Mouse (Mus musculus) limb, embryonic 15.5 days (tissue): ENCODE results near the gene Gmppb. TPM values are rescaled to one million over a fixed set of nuclear protein-coding genes. Genes with fewer than 3 reads are reported as not detected.
A peak's percentile ranks its signal among the peaks of the same experiment; 100 is the strongest.

Experiments used
- ATAC-seq: fragments of 200-750 bp; cut with Nextera tagmentation; 2 replicates; pipeline ENCODE4 v1.8.0; 2017; ENCODE audit warnings: low read depth, moderate TSS enrichment; ENCODE audit not compliant: insufficient number of reproducible peaks, low FRiP score, low TSS enrichment
- H3K27ac ChIP-seq: fragments of 300-500 bp; sonication (generic); 2 replicates; pipeline ENCODE4 v1.5.1; 2015; ENCODE audit warnings: moderate library complexity, mild to moderate bottlenecking, inconsistent platforms
- H3K27me3 ChIP-seq: fragments of 300-500 bp; sonication (generic); 2 replicates; pipeline ENCODE4 v1.6.1; 2015; ENCODE audit warnings: inconsistent platforms
- H3K36me3 ChIP-seq: fragments of 300-500 bp; sonication (generic); 2 replicates; pipeline ENCODE4 v1.6.1; 2015; ENCODE audit warnings: inconsistent platforms
- H3K4me1 ChIP-seq: fragments of 300-500 bp; sonication (generic); 2 replicates; pipeline ENCODE4 v1.6.1; 2015; ENCODE audit warnings: inconsistent platforms
- H3K4me2 ChIP-seq: fragments of 300-500 bp; sonication (generic); 2 replicates; pipeline ENCODE4 v1.6.1; 2015; ENCODE audit warnings: mild to moderate bottlenecking, inconsistent platforms
- H3K4me3 ChIP-seq: fragments of 300-500 bp; sonication (generic); 2 replicates; pipeline ENCODE4 v1.5.1; 2015; ENCODE audit warnings: mild to moderate bottlenecking, inconsistent platforms
- H3K9ac ChIP-seq: fragments of 300-500 bp; sonication (generic); 2 replicates; pipeline ENCODE4 v1.6.1; 2015; ENCODE audit warnings: inconsistent platforms
- H3K9me3 ChIP-seq: fragments of 300-500 bp; sonication (generic); 2 replicates; pipeline ENCODE4 v1.6.1; 2016; ENCODE audit warnings: inconsistent platforms
- WGBS: fragments of 180-500 bp; shearing (Covaris S2); methylation state at CpG from one replicate; pipeline ENCODE4 v1.1.7; 2015; 5-methylcytosine and 5-hydroxymethylcytosine counted together
- microRNA-seq: library from miRNA; unstranded; fragments of <30 nt; microRNA quantifications from one replicate; pipeline ENCODE4, GENCODE M21; 2016
- polyA plus RNA-seq: library from polyadenylated mRNA; unstranded; fragments of >200 nt; fragmentation: Nextera tagmentation; extraction: Ambion mirVana; gene quantifications from 2 replicates; pipeline ENCODE4 v1.2.1, GENCODE M21; 2015

Gmppb gene
- polyA plus RNA-seq, 1 experiment from 2014 or later: 46.7 TPM

DNA sequence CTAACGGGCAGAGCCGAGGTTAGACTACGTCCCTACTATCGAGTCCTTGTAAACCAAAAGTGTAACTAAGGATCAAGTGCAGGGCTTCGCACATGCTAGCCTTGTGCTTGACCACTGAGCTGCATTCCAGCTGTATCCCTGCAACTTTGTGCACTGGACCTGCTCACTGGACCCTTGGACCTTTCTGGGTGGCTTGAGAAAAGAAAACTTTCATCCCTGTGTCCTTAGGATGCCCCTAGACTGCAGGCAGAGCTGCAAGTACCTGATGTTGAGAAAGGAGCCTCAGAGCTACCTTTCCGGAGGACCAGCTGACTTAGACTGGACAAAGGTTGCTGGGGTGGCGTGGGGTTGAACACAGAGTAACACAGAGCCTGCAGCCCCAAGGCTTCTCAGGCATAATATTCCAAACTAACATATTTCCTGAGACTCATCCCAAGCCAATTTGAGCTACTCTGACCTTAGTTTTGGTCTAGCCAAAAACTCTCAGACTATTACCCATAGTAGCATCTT lies 41.6 kb downstream of the Gmppb start:
- H3K9ac ChIP-seq: no peak overlapping the region
- peaks cover 19% of the 10 kb centered on the region for H3K4me1 ChIP-seq
- 92% methylated on average over 7 of the region's 7 CpGs for WGBS
- H3K4me2 ChIP-seq: no peak overlapping the region
- H3K27ac ChIP-seq: no peak overlapping the region
- no peak overlapping the region for H3K4me3 ChIP-seq
- H3K27me3 ChIP-seq: no peaks in the 10 kb centered on the region
- peaks cover 73% of the 10 kb centered on the region for H3K36me3 ChIP-seq
- H3K9me3 ChIP-seq: no peaks in the 10 kb centered on the region
- no peak for ATAC-seq

DNA sequence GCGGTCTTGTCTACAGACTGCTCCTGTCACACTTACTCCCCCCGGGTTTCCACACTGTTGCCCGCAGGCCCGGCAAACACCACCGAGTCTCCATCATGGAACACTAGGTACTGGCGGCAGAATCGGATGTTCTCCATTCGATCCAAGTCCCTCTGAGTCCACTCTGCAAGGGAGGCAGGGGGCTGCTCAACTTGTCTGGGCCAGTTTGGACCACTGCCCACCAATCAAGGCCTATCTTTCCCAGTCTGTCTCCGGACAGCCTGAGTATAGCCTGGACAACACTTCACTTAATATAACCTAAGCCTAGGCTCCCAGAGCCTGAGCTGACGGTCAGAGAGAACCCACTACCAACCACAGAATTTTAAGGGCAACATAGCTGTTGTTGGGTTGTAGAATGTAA lies 44.5 kb downstream of the Gmppb start:
- ATAC-seq: no peak
- no peak overlapping the region for H3K9ac ChIP-seq
- no peaks in the 10 kb centered on the region for H3K9me3 ChIP-seq
- peak overlapping the region; percentile 66 for H3K4me3 ChIP-seq
- H3K27me3 ChIP-seq: no peaks in the 10 kb centered on the region
- H3K36me3 ChIP-seq: peaks cover 44% of the 10 kb centered on the region
- H3K4me2 ChIP-seq: peak overlapping the region; percentile 98
- peaks cover 28% of the 10 kb centered on the region for H3K4me1 ChIP-seq
- 74% methylated on average over 10 of the region's 10 CpGs for WGBS
- peak overlapping the region; percentile 86 for H3K27ac ChIP-seq

DNA sequence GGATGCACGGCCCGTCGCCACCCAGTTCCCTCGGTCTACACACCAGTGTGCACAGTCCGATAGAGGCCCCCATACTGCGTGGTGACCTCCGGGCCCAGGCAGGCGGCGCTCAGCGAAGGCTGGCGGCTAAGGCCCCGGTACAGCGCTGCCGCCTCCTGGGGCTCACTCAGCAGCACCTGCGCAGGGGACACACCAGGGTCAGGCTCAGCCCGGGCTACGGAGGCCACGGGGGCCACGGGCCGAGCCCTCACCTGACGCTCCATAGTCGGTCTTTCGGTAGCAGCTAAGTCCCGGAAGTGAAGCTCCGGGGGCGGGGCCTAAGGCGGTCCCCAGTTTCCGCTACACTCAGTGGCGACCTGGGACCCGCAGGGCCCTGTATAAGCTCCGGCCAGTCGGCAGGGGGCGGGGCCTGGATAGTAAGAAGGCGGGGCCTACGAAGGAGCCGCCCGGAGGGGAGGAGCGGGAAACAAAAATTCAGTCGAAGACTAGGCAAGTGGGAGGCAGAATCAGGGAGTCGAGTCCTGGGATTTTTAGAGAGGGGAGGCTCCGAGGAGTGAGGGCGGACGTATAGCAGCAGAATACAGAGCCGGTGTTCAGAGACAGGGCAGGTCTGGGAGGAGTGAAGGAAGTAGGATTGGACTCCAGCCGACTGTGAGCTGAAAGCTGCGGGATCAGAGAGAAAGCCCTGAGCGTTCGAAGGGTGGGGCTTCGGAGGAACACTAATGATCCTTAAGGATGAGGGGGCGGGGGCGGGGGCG lies 45.3 kb downstream of the Gmppb start, which contains the start of gene Apeh:
Apeh (minus strand) TSS at position 423 of the 758 bp plus-strand sequence.
- Histone ChIP-seq H3K4me1 (peaks cover 28% of the 10 kb centered on the region), H3K4me2 (peak within 1 kb of the TSS; percentile 98), H3K9me3 (no peaks in the 10 kb centered on the region), H3K4me3 (peak within 1 kb of the TSS; percentile 66), H3K27me3 (no peaks in the 10 kb centered on the region), H3K36me3 (peaks cover 36% of the 10 kb centered on the region), H3K9ac (peak within 1 kb of the TSS; percentile 51), H3K27ac (peak within 1 kb of the TSS; percentile 86)
- ATAC-seq: peak; percentile 85
- under 1% methylated on average over 52 of the region's 52 CpGs for WGBS

DNA sequence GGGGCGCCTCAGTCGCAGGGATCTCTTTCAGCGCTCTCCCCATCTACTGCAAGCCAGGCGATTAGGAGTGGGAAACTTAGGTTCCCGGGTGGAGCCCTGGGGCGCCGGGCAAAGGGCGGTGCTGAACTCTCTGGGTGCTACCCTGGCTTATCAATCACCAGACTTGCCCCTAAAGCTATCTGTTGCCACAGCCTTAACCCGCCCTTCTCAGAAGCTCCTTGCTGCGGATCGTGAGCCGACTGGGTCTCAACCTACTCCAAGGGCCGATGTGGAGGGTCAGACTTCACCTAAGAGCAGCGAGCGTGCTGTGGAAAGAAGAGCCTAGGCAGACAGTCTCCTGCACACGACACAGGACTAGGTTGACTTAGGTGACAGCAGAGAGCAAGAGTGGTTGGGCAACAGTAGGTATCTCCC lies 46.0 kb downstream of the Gmppb start:
- Histone ChIP-seq H3K9me3 (no peaks in the 10 kb centered on the region), H3K4me1 (peaks cover 28% of the 10 kb centered on the region), H3K36me3 (peaks cover 29% of the 10 kb centered on the region), H3K4me3 (peak overlapping the region; percentile 66), H3K27me3 (no peaks in the 10 kb centered on the region), H3K4me2 (peak overlapping the region; percentile 98), H3K9ac (peak overlapping the region; percentile 51; the same call in 1 of the 2 replicates), H3K27ac (peak overlapping the region; percentile 86)
- under 1% methylated on average over 16 of the region's 16 CpGs for WGBS
- ATAC-seq: no peak

DNA sequence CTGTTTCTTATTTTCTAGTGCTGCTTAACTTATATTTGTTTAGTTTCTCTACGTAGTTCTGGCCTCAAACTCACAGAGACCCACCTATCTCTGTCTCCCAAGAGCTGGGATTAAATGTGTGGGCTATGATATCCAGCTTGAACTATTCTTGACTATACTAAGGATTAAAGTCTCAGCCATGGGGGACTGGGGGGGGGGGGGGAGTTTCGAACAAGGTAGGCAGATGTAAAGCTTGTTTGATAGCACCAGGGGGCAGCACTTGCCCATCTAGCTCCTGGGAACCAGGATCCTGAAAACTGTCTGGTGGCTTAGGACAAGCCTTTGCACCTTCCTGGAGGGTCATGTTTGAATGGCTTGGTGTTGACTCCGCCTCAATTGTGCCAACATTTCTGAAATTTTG lies 46.5 kb downstream of the Gmppb start:
- peak overlapping the region; percentile 98 for H3K4me2 ChIP-seq
- 0 out of 2 replicates have a peak overlapping the region, but pooled peaks have one; percentile 51 for H3K9ac ChIP-seq
- no peak for ATAC-seq
- 10% methylated on average over 3 of the region's 3 CpGs for WGBS
- peak overlapping the region; percentile 86; the same call in 1 of the 2 replicates for H3K27ac ChIP-seq
- H3K4me3 ChIP-seq: peak overlapping the region; percentile 66
- peaks cover 28% of the 10 kb centered on the region for H3K4me1 ChIP-seq
- no peaks in the 10 kb centered on the region for H3K9me3 ChIP-seq
- peaks cover 24% of the 10 kb centered on the region for H3K36me3 ChIP-seq
- H3K27me3 ChIP-seq: no peaks in the 10 kb centered on the region

DNA sequence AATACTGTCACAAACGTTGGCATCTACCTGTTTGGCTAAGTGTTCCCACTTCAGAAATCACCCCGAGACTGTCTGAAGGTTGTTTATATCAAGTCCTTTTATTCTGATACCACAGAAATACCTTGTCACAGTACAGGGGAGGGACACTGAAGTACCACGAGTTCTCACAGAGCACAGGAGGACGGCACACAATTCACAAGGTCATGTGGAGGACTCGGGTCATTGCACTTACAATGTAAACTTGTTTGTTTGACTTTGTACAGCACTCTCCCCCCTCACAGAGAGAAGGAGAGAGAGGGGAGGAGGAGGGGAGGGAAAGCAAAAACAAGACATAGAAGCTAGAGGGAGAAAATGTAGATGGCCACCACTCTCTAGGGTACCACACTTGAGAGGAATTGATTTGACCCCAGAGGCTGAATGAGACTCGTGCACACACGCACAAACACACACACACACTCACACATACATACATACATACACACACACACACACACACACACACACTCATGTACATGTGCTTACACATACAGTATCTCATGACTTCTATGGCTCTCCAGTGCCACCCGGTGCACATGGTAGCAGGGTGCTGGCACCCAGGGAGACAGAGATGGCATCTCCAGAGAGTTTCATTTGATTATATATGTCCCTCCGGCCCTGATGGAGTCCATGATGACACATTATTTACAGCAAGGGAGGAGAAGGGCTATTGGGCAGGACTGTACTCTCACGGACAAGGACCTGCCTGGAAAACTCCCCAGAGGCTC lies 47.1 kb downstream of the Gmppb start:
- Histone ChIP-seq H3K4me1 (peaks cover 28% of the 10 kb centered on the region), H3K36me3 (peaks cover 18% of the 10 kb centered on the region), H3K9me3 (no peaks in the 10 kb centered on the region), H3K27me3 (no peaks in the 10 kb centered on the region), H3K27ac (no peak overlapping the region), H3K9ac (no peak overlapping the region), H3K4me2 (no peak overlapping the region), H3K4me3 (no peak overlapping the region)
- ATAC-seq: no peak
- WGBS: 66% methylated on average over 10 of the region's 10 CpGs

DNA sequence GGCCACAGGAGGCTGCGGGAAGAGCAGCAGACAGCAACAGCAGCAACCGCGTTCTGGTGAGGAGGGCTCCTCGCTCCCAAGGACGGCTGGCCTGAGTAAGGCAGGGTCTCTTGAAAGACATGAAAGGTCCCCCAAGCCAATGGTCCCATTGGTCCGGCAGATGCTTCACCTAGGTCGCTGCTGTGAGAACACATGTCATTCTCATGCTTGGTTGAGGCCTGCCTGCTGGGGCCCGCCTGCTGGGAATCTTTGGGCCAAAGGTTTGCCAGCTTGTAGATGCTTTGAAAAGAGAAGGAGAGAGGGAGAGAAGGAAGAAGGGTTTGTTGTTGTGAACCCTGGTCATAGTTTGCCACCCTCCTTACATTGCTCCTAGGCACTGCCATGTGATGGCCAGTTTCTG lies 50.6 kb downstream of the Gmppb start:
- Histone ChIP-seq H3K4me2 (no peak overlapping the region), H3K27ac (no peak overlapping the region), H3K27me3 (no peaks in the 10 kb centered on the region), H3K4me3 (no peak overlapping the region), H3K9me3 (no peaks in the 10 kb centered on the region), H3K4me1 (peaks cover 20% of the 10 kb centered on the region), H3K9ac (no peak overlapping the region), H3K36me3 (no peaks in the 10 kb centered on the region)
- no peak for ATAC-seq
- 82% methylated on average over 8 of the region's 8 CpGs for WGBS

Small RNAs within 50 kb of the gene (microRNA-seq; reads per million reads assigned to microRNA genes)
- gene Mir7088: not detected

Other genes starting within 250 kb of the Gmppb start
- gene Rbm6, start 176.0 kb upstream of the Gmppb start, polyA plus RNA-seq: 71.7 and 72.2 TPM in 2 replicates
- gene Mon1a, start 161.1 kb upstream of the Gmppb start, polyA plus RNA-seq: 15.9 and 16.9 TPM in 2 replicates
- gene Mst1r, start 142.4 kb upstream of the Gmppb start, polyA plus RNA-seq: 7.0 and 10.3 TPM in 2 replicates
- not detected in 2 replicates for gene Actl11, start 120.8 kb upstream of the Gmppb start, polyA plus RNA-seq
- gene Camkv, start 113.6 kb upstream of the Gmppb start, polyA plus RNA-seq: 5.8 and 6.7 TPM in 2 replicates
- gene Traip, start 99.1 kb upstream of the Gmppb start, polyA plus RNA-seq: 16.1 and 19.5 TPM in 2 replicates
- gene Uba7, start 73.7 kb upstream of the Gmppb start, polyA plus RNA-seq: 22.7 and 24.9 TPM in 2 replicates
- 6.9 and 7.4 TPM in 2 replicates for gene Gm20661, start 66.2 kb upstream of the Gmppb start, polyA plus RNA-seq
- gene Inka1, start 63.4 kb upstream of the Gmppb start, polyA plus RNA-seq: 97.7 and 99.9 TPM in 2 replicates
- gene Cdhr4, start 56.7 kb upstream of the Gmppb start, polyA plus RNA-seq: 10.7 and 11.9 TPM in 2 replicates
- 0.10 and 0.51 TPM in 2 replicates for gene Gm20662, start 52.9 kb upstream of the Gmppb start, polyA plus RNA-seq
- 56.0 and 64.3 TPM in 2 replicates for gene Ip6k1, start 46.7 kb upstream of the Gmppb start, polyA plus RNA-seq
- 4.4 and 4.7 TPM in 2 replicates for gene Amigo3, start 3.9 kb downstream of the Gmppb start, polyA plus RNA-seq
- 2.2 and 3.5 TPM in 2 replicates for gene Mst1, start 31.2 kb downstream of the Gmppb start, polyA plus RNA-seq
- gene Rnf123, start 34.1 kb downstream of the Gmppb start, polyA plus RNA-seq: 25.5 and 30.4 TPM in 2 replicates
- gene Apeh, start 45.4 kb downstream of the Gmppb start, polyA plus RNA-seq: 41.8 and 45.4 TPM in 2 replicates
- gene Bsn, start 141.1 kb downstream of the Gmppb start, polyA plus RNA-seq: 0.76 and 0.82 TPM in 2 replicates
- gene Dag1, start 214.7 kb downstream of the Gmppb start, polyA plus RNA-seq: 86.6 and 107 TPM in 2 replicates
- 35.5 and 43.8 TPM in 2 replicates for gene Nicn1, start 241.2 kb downstream of the Gmppb start, polyA plus RNA-seq
- gene Amt, start 247.6 kb downstream of the Gmppb start, polyA plus RNA-seq: 8.3 and 9.5 TPM in 2 replicates